ENCODE assay signal across 25 mouse cellular contexts in the genomic region with DNA sequence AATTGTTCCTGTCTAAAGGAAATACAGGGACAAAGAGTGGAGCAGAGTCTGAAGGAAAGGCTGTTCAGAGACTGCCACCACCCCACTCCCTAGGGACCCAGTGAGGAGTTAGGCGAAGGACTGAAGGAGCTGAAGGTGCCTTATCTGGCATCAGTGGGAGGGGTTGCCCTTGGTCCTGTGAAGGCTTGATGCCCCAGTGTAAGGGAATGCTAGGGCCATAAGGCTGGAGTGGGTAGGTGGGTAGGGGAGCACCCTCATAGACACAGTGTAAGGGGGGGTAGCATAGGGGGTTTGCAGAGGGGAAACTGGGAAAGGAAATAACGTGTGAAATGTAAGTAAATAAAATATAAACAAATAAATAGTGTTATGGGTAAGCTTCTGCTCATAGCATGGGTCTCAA.
DNase-seq lines count a peak whose midpoint lies in the region; ATAC-seq and TF ChIP-seq lines count a peak whose summit lies in the region.
"Had no signal": no experiment of that assay in that cellular context is flagged by ENCODE, and none has a peak within 500 bp of the region (broad histone marks: within the 10 kb centered on the region; RNA-seq: fewer than 3 reads in every experiment).

No protein-coding gene starts in this region.

- no peak for TF ChIP-seq CTCF in lung, adult 2 months (IDR thresholded peaks at IDR 0.05; ENCODE audit: insufficient read depth, low read length)

- no peaks in the 10 kb centered on the region for H3K4me1 ChIP-seq in hindbrain, embryonic 12.5 days
- H3K4me1 ChIP-seq in hindbrain, embryonic 13.5 days (replicated peaks) = no peaks in the 10 kb centered on the region
- no peaks in the 10 kb centered on the region for H3K4me1 ChIP-seq in lung, embryonic 15.5 days
- H3K4me1 ChIP-seq in lung, adult 2 months (ENCODE audit: control insufficient read depth, insufficient read depth, low read length) = no peaks in the 10 kb centered on the region
- H3K4me1 ChIP-seq in neural tube, embryonic 12.5 days = no peaks in the 10 kb centered on the region
- H3K4me1 ChIP-seq in neural tube, embryonic 15.5 days = no peaks in the 10 kb centered on the region
- H3K4me1 ChIP-seq: forebrain, embryonic 10.5 days; forebrain, embryonic 15.5 days; heart, embryonic 15.5 days; hindbrain, embryonic 15.5 days had no signal

- TF ChIP-seq POLR2A in lung, adult 2 months (IDR thresholded peaks at IDR 0.05; ENCODE audit: borderline replicate concordance, extremely low read depth, low read depth, low read length) = no peak

- no peak overlapping the region for H3K27ac ChIP-seq in hindbrain, embryonic 12.5 days
- H3K27ac ChIP-seq in hindbrain, embryonic 13.5 days = no peak overlapping the region
- no peak overlapping the region for H3K27ac ChIP-seq in lung, embryonic 15.5 days
- no peak overlapping the region for H3K27ac ChIP-seq in neural tube, embryonic 12.5 days
- H3K27ac ChIP-seq in neural tube, embryonic 15.5 days (replicated peaks) = no peak overlapping the region
- H3K27ac ChIP-seq: forebrain, embryonic 10.5 days; forebrain, embryonic 15.5 days; heart, embryonic 15.5 days; hindbrain, embryonic 15.5 days had no signal

- no peaks in the 10 kb centered on the region for H3K9me3 ChIP-seq in hindbrain, embryonic 12.5 days (replicated peaks)
- H3K9me3 ChIP-seq in hindbrain, embryonic 13.5 days = no peaks in the 10 kb centered on the region
- H3K9me3 ChIP-seq in lung, embryonic 15.5 days = no peaks in the 10 kb centered on the region
- H3K9me3 ChIP-seq in neural tube, embryonic 12.5 days = no peaks in the 10 kb centered on the region
- H3K9me3 ChIP-seq in neural tube, embryonic 15.5 days (replicated peaks) = no peaks in the 10 kb centered on the region
- H3K9me3 ChIP-seq: forebrain, embryonic 10.5 days; forebrain, embryonic 15.5 days; heart, embryonic 15.5 days; hindbrain, embryonic 15.5 days had no signal

- intact Hi-C loops in heart, postnatal 14 days (cut with DNase I) = no loop called here

- peak; percentile 72; the same call in 1 of the 2 replicates for ATAC-seq in hindbrain, embryonic 12.5 days (ENCODE audit: low FRiP score)
- no peak for ATAC-seq in hindbrain, embryonic 13.5 days (ENCODE audit: low FRiP score)
- ATAC-seq in lung, embryonic 15.5 days (ENCODE audit: borderline replicate concordance, extremely low read depth, low FRiP score, low TSS enrichment) = 0 out of 2 replicates have a peak, but pooled peaks have one; percentile 64
- ATAC-seq in neural tube, embryonic 12.5 days (ENCODE audit: low FRiP score, low read depth) = peak; percentile 44; the same call in 1 of the 2 replicates
- ATAC-seq in neural tube, embryonic 15.5 days (ENCODE audit: low FRiP score) = no peak
- ATAC-seq: forebrain, embryonic 15.5 days; Patski had no signal

- no peaks in the 10 kb centered on the region for H3K27me3 ChIP-seq in hindbrain, embryonic 12.5 days
- H3K27me3 ChIP-seq in hindbrain, embryonic 13.5 days = no peaks in the 10 kb centered on the region
- no peaks in the 10 kb centered on the region for H3K27me3 ChIP-seq in lung, embryonic 15.5 days
- no peaks in the 10 kb centered on the region for H3K27me3 ChIP-seq in neural tube, embryonic 12.5 days (replicated peaks)
- H3K27me3 ChIP-seq in neural tube, embryonic 15.5 days (replicated peaks) = no peaks in the 10 kb centered on the region
- H3K27me3 ChIP-seq: CH12.LX; forebrain, embryonic 15.5 days; heart, embryonic 15.5 days; hindbrain, embryonic 15.5 days; Patski had no signal

- H3K9ac ChIP-seq in hindbrain, embryonic 12.5 days = no peak overlapping the region
- no peak overlapping the region for H3K9ac ChIP-seq in hindbrain, embryonic 13.5 days
- H3K9ac ChIP-seq in lung, embryonic 15.5 days = no peak overlapping the region
- H3K9ac ChIP-seq in neural tube, embryonic 12.5 days = no peak overlapping the region
- H3K9ac ChIP-seq in neural tube, embryonic 15.5 days (replicated peaks) = no peak overlapping the region
- H3K9ac ChIP-seq: forebrain, embryonic 15.5 days; heart, embryonic 15.5 days; hindbrain, embryonic 15.5 days had no signal

- no peaks in the 10 kb centered on the region for H3K36me3 ChIP-seq in hindbrain, embryonic 12.5 days
- no peaks in the 10 kb centered on the region for H3K36me3 ChIP-seq in hindbrain, embryonic 13.5 days
- no peaks in the 10 kb centered on the region for H3K36me3 ChIP-seq in lung, embryonic 15.5 days
- no peaks in the 10 kb centered on the region for H3K36me3 ChIP-seq in neural tube, embryonic 12.5 days
- H3K36me3 ChIP-seq in neural tube, embryonic 15.5 days = no peaks in the 10 kb centered on the region
- H3K36me3 ChIP-seq: forebrain, embryonic 10.5 days; forebrain, embryonic 15.5 days; G1E; heart, embryonic 15.5 days; hindbrain, embryonic 15.5 days had no signal

- H3K4me2 ChIP-seq in hindbrain, embryonic 12.5 days (replicated peaks) = no peak overlapping the region
- H3K4me2 ChIP-seq in hindbrain, embryonic 13.5 days = no peak overlapping the region
- no peak overlapping the region for H3K4me2 ChIP-seq in lung, embryonic 15.5 days
- no peak overlapping the region for H3K4me2 ChIP-seq in neural tube, embryonic 12.5 days (replicated peaks)
- no peak overlapping the region for H3K4me2 ChIP-seq in neural tube, embryonic 15.5 days
- H3K4me2 ChIP-seq: forebrain, embryonic 15.5 days; heart, embryonic 11.5 days; heart, embryonic 15.5 days; hindbrain, embryonic 15.5 days had no signal

- 80% methylated on average over 2 of the region's 2 CpGs for WGBS in hindbrain, embryonic 12.5 days
- WGBS in hindbrain, embryonic 13.5 days = 68% methylated on average over 2 of the region's 2 CpGs
- 61% methylated on average over 2 of the region's 2 CpGs for WGBS in lung, embryonic 15.5 days
- WGBS in lung, adult 2 months = 63% methylated on average over 2 of the region's 2 CpGs
- 73% methylated on average over 2 of the region's 2 CpGs for WGBS in neural tube, embryonic 12.5 days
- WGBS in neural tube, embryonic 15.5 days = 84% methylated on average over 2 of the region's 2 CpGs

- peak; percentile 57 for DNase-seq in heart, adult 11 months
- no peak for DNase-seq in heart, postnatal 14 days
- DNase-seq in lung, adult 2 months = no peak
- DNase-seq: adrenal gland, postnatal 10 days; adrenal gland, postnatal 36 days; B cell, adult 2 months; cerebellum, adult 18-20 months; cerebellum, adult 9-10 months; cerebellum, postnatal 14 days; gastrocnemius, postnatal 25 days; heart, postnatal 10 days; heart, postnatal 4 days had no signal

- H3K4me3 ChIP-seq in hindbrain, embryonic 12.5 days = no peak overlapping the region
- H3K4me3 ChIP-seq in hindbrain, embryonic 13.5 days = no peak overlapping the region
- no peak overlapping the region for H3K4me3 ChIP-seq in lung, embryonic 15.5 days
- H3K4me3 ChIP-seq in lung, adult 2 months (replicated peaks; ENCODE audit: extremely low read depth, low read depth, low read length) = no peak overlapping the region
- H3K4me3 ChIP-seq in neural tube, embryonic 12.5 days = no peak overlapping the region
- no peak overlapping the region for H3K4me3 ChIP-seq in neural tube, embryonic 15.5 days (replicated peaks)
- H3K4me3 ChIP-seq: forebrain, embryonic 10.5 days; forebrain, embryonic 15.5 days; heart, embryonic 15.5 days; hindbrain, embryonic 15.5 days had no signal

Comparison
In these comparisons a context has a peak if more than half of its experiments do, and no peak if none do; other contexts are left out.
1. ATAC-seq: peak in hindbrain, embryonic 12.5 days (single experiment), lung, embryonic 15.5 days (single experiment) and neural tube, embryonic 12.5 days (single experiment); none in hindbrain, embryonic 13.5 days (single experiment) and neural tube, embryonic 15.5 days (single experiment).